Mouse (Mus musculus): ENCODE measurements around the gene Ehd4. TPM values are rescaled to one million over a fixed set of nuclear protein-coding genes. Genes with fewer than 3 reads are reported as not detected.

Ehd4 gene
- polyA plus RNA-seq, 1 experiment from 2014 or later = 27.5 TPM

DNA sequence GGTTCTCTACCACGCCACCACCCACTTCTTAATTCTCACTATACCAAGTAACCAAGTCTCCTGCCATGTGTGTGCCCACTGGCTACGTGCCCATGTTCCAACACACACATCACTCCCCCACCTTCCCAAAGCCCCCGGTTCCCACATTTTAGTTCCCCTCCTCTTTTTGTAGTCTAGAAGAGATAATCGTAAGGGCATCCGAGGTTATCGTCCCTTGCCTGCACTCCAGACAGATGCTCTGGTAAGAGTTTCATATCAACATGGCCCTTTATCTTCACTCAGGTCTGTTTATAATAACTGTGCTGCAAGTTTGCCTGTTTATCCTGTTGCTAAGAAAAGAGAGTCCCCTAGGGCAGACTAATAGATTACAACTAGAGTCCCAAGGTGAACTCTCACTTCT is 37.1 kb downstream of the Ehd4 start:
- Histone ChIP-seq H3K9me3 (replicated peaks) (no peaks in the 10 kb centered on the region), H3K27me3 (ENCODE audit: low read depth, poor library complexity, severe bottlenecking) (no peaks in the 10 kb centered on the region), H3K27ac (no peak overlapping the region), H3K4me3 (no peak overlapping the region), H3K4me1 (peaks cover 5% of the 10 kb centered on the region), H3K36me3 (no peaks in the 10 kb centered on the region)
- no peak for DNase-seq (ENCODE audit: low spot score)
- 95% methylated on average over 6 of the region's 6 CpGs for WGBS

DNA sequence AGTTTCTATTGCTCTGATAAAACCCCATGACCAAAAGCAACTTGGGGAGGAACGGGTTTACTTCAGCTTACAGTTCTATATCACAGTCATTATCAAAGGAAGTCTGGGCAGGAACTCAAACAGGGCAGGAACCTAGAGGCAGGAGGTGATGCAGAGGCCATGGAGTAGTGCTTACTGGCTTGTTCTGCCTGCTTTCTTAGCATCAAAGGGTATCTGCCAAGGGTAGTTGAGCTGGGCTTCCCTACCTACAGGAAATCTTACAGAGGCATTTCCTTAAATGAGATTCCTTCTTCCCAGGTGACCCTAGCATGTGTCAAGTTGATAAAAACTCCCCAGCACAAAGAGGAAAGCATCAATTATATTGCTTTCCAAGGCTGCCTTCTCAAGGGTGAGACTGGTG is 38.0 kb downstream of the Ehd4 start:
- DNase-seq (ENCODE audit: low spot score) = no peak
- H3K27ac ChIP-seq = no peak overlapping the region
- no peaks in the 10 kb centered on the region for H3K9me3 ChIP-seq (replicated peaks)
- WGBS = 85% methylated on average over 1 of the region's 1 CpGs
- H3K27me3 ChIP-seq (ENCODE audit: low read depth, poor library complexity, severe bottlenecking) = no peaks in the 10 kb centered on the region
- H3K4me1 ChIP-seq = no peaks in the 10 kb centered on the region
- no peaks in the 10 kb centered on the region for H3K36me3 ChIP-seq
- no peak overlapping the region for H3K4me3 ChIP-seq

DNA sequence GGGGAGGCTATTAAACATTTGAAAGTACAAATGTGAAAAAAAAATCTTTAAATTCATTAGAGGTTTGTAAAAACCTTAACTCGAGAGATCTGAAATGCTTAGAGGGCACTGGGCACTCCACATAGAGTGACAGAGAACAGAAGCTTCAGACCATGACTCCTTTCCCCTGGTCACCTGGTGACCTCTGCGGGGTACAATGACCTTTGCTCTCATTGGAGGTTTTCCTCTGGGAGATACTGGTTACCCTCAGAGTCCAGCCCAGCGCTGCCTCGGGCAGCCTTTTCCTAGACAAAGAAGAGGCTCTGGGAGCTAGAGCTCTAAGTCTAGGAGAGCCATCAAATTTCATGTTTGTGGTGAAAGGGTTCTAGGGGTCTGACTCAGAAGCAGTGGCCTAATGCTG is 39.4 kb downstream of the Ehd4 start:
- Histone ChIP-seq H3K4me3 (no peak overlapping the region), H3K9me3 (replicated peaks) (no peaks in the 10 kb centered on the region), H3K27me3 (ENCODE audit: low read depth, poor library complexity, severe bottlenecking) (no peaks in the 10 kb centered on the region), H3K27ac (no peak overlapping the region), H3K36me3 (no peaks in the 10 kb centered on the region), H3K4me1 (no peaks in the 10 kb centered on the region)
- WGBS = 76% methylated on average over 4 of the region's 4 CpGs
- no peak for DNase-seq (ENCODE audit: low spot score)

DNA sequence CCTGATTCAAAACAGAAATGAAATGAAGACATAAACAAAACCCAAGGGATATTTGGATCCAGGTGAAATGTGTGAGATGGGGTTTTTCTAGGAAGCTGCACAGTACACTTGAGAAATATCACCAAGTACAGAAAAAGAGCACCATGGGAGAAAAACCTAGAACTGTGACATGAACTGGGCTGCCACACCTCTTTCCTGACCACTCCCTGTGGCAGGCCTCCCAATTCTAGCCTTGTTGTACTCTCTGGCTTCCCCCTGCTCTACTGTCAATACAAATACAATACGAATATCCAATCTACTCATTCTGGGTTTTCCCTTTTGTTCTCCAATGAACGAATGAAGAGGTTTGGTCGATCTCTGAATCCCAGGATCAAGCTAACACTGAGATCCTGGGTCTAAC is 40.4 kb downstream of the Ehd4 start:
- no peak overlapping the region for H3K27ac ChIP-seq
- no peak overlapping the region for H3K4me3 ChIP-seq
- no peak for DNase-seq (ENCODE audit: low spot score)
- WGBS = 94% methylated on average over 3 of the region's 3 CpGs
- no peaks in the 10 kb centered on the region for H3K36me3 ChIP-seq
- no peaks in the 10 kb centered on the region for H3K9me3 ChIP-seq (replicated peaks)
- H3K27me3 ChIP-seq (ENCODE audit: low read depth, poor library complexity, severe bottlenecking) = no peaks in the 10 kb centered on the region
- no peaks in the 10 kb centered on the region for H3K4me1 ChIP-seq

DNA sequence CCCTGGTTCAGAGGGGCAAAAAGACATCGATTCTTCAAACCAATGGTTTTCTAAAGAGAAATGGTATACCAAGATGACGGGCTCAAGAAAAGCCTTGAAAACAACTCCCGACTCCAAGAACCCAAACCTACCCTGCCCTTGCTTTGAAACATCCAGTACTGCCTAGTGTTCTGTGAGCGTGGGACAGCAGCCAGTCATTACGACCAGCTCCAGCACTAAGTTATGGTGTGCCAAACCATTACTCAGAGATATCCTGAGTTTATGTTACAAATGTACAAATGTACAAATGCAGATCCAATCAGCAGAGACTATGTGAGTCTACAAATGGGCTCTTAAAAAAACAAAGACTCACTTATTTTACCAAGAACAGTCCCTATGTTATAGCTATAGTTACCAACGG is 40.9 kb downstream of the Ehd4 start:
- no peak for DNase-seq (ENCODE audit: low spot score)
- 91% methylated on average over 6 of the region's 6 CpGs for WGBS
- no peaks in the 10 kb centered on the region for H3K4me1 ChIP-seq
- no peaks in the 10 kb centered on the region for H3K36me3 ChIP-seq
- no peaks in the 10 kb centered on the region for H3K27me3 ChIP-seq (ENCODE audit: low read depth, poor library complexity, severe bottlenecking)
- H3K27ac ChIP-seq = no peak overlapping the region
- H3K9me3 ChIP-seq (replicated peaks) = no peaks in the 10 kb centered on the region
- H3K4me3 ChIP-seq = no peak overlapping the region

DNA sequence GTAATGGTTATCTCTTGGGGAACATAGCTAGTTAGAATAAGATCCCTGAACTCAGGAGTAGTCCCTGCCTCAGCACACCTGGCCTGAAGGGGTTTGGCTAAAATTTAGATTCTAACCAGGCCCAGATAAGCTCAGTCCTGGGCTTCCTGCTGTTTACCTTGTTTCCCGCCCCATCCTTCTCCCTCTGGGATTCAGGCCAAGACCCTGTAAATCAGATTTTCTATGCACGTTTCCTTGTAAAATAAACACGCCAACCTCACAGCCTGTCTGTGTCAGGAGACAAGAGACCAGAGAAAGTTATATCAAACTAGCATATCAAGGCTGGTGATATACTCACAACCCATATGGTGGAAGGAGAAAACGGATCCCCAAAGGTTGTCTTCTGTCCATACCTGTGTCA is 42.8 kb downstream of the Ehd4 start:
- 89% methylated on average over 4 of the region's 4 CpGs for WGBS
- Histone ChIP-seq H3K4me3 (no peak overlapping the region), H3K9me3 (replicated peaks) (no peaks in the 10 kb centered on the region), H3K4me1 (no peaks in the 10 kb centered on the region), H3K36me3 (no peaks in the 10 kb centered on the region), H3K27me3 (ENCODE audit: low read depth, poor library complexity, severe bottlenecking) (no peaks in the 10 kb centered on the region), H3K27ac (no peak overlapping the region)
- DNase-seq (ENCODE audit: low spot score) = no peak

DNA sequence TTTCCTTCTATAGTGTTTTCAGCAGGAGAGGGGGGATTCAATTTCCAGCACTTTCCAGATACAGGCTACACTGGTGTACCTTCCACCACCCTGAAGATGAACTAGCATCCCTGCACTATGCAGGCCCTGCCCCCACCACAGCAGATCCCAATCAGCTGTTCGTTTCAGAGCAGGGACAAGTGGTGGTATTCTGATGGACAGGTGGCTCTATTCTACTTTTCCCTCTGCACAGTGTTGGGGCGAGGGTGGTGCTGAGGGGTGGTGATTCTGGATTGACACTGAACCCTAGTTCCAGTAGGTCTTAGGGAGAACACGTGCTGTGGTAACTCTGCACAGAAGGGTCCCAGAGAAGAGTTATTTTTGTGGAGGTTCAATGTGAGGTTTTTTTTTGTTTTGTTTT is 43.2 kb downstream of the Ehd4 start:
- no peak for DNase-seq (ENCODE audit: low spot score)
- WGBS = 87% methylated on average over 3 of the region's 3 CpGs
- H3K4me3 ChIP-seq = no peak overlapping the region
- H3K27me3 ChIP-seq (ENCODE audit: low read depth, poor library complexity, severe bottlenecking) = no peaks in the 10 kb centered on the region
- H3K4me1 ChIP-seq = no peaks in the 10 kb centered on the region
- H3K9me3 ChIP-seq (replicated peaks) = no peaks in the 10 kb centered on the region
- H3K36me3 ChIP-seq = no peaks in the 10 kb centered on the region
- H3K27ac ChIP-seq = no peak overlapping the region

DNA sequence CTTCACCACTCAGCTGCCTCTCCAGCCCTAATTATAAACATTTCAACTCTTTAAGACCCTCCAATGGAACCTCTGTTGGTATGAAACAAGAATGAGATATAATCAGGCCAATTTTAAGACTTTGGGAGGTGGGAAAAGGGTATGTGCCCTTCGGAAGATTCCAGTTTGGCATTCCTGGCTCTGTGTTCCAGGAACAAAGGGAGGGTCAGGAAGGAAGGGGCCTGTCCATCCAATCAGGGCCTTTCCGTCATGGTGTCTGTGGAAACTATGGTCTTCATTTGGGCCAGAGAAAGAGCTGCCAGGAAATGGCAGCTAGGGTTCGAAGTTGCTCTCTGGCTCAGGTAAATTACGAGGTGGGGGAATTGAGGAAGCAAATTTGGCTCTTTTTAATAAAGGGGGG is 46.3 kb downstream of the Ehd4 start:
- no peaks in the 10 kb centered on the region for H3K36me3 ChIP-seq
- no peak overlapping the region for H3K4me3 ChIP-seq
- no peak for DNase-seq (ENCODE audit: low spot score)
- H3K27me3 ChIP-seq (ENCODE audit: low read depth, poor library complexity, severe bottlenecking) = no peaks in the 10 kb centered on the region
- 92% methylated on average over 4 of the region's 4 CpGs for WGBS
- no peak overlapping the region for H3K27ac ChIP-seq
- H3K9me3 ChIP-seq (replicated peaks) = no peaks in the 10 kb centered on the region
- H3K4me1 ChIP-seq = peaks cover under 1% of the 10 kb centered on the region; the same call in 1 of the 2 replicates

DNA sequence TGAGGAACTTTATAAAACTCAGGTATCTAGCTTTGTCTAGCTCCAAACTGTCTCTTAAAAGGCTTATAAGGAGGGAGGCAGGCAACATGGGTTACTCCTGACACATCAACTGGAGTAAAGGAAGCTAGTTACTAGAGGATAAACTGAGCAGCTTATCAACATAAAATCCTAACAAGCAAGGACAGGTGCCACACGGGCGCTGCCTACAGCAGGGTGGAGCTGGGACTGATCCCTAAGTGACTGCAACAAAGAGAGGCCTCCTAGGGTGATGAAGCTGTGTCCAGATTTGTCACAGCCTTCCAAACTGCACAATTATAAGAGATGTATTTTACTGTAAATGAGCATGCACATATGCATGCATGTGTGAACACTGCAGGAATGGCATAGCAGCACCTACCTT is 47.0 kb downstream of the Ehd4 start:
- Histone ChIP-seq H3K9me3 (replicated peaks) (no peaks in the 10 kb centered on the region), H3K36me3 (no peaks in the 10 kb centered on the region), H3K27ac (no peak overlapping the region), H3K4me1 (peaks cover 4% of the 10 kb centered on the region; the same call in 1 of the 2 replicates), H3K4me3 (no peak overlapping the region), H3K27me3 (ENCODE audit: low read depth, poor library complexity, severe bottlenecking) (no peaks in the 10 kb centered on the region)
- no peak for DNase-seq (ENCODE audit: low spot score)
- WGBS = 92% methylated on average over 2 of the region's 2 CpGs

DNA sequence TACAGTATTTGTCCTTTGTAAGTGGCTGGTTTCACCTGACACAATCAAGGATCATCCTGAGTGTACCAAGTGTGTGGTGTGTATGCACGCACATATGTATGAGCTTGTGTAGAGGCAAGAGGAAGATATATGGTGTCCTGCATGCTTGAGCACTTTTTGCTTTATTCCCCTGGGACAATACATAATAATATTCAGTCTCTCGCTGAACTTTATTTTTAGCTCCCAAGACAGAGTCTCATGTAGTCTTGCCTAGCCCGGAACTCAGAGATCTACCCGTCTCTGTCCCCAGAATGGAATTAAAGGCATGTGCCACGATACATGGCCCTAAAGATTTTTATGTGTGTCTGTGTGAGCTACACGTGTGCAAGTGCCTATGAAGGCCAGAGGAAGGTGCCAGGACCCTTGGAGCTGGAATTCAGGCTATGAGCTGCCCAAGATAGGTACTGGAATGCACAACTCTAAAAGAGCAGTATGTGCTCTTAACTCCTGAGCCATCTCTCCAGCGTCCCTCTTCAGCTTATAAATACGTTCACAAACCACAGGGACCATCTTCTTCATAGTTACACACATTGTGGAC is 47.9 kb downstream of the Ehd4 start:
- 91% methylated on average over 8 of the region's 8 CpGs for WGBS
- no peak overlapping the region for H3K4me3 ChIP-seq
- no peak overlapping the region for H3K27ac ChIP-seq
- DNase-seq (ENCODE audit: low spot score) = no peak
- peaks cover 7% of the 10 kb centered on the region; the same call in 1 of the 2 replicates for H3K4me1 ChIP-seq
- H3K27me3 ChIP-seq (ENCODE audit: low read depth, poor library complexity, severe bottlenecking) = no peaks in the 10 kb centered on the region
- no peaks in the 10 kb centered on the region for H3K9me3 ChIP-seq (replicated peaks)
- 0 out of 2 replicates have a peak, but pooled peaks cover 2% of the 10 kb centered on the region for H3K36me3 ChIP-seq

DNA sequence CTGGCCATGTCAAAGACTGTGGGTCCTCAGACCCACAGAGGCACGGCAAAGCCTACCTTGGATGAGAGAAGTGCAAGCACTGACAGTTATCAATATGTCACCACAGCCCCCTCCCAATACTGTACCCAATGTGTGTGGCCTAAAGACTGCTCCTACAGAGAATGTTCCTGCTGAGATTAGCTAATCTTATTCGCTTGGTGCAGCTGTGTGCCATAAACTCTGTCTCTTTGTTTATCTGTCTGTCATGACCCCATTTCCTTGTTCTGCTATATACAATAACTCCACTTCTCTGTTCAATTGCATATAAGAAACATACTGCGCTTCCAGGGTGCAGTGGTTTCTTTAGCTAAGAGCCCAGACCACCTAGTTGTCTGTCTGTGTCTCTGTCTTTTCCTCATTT is 48.5 kb downstream of the Ehd4 start:
- no peaks in the 10 kb centered on the region for H3K9me3 ChIP-seq (replicated peaks)
- no peak for DNase-seq (ENCODE audit: low spot score)
- WGBS = 85% methylated on average over 3 of the region's 3 CpGs
- 0 out of 2 replicates have a peak, but pooled peaks cover 5% of the 10 kb centered on the region for H3K36me3 ChIP-seq
- no peaks in the 10 kb centered on the region for H3K27me3 ChIP-seq (ENCODE audit: low read depth, poor library complexity, severe bottlenecking)
- no peak overlapping the region for H3K27ac ChIP-seq
- H3K4me3 ChIP-seq = no peak overlapping the region
- H3K4me1 ChIP-seq = peaks cover 7% of the 10 kb centered on the region; the same call in 1 of the 2 replicates

DNA sequence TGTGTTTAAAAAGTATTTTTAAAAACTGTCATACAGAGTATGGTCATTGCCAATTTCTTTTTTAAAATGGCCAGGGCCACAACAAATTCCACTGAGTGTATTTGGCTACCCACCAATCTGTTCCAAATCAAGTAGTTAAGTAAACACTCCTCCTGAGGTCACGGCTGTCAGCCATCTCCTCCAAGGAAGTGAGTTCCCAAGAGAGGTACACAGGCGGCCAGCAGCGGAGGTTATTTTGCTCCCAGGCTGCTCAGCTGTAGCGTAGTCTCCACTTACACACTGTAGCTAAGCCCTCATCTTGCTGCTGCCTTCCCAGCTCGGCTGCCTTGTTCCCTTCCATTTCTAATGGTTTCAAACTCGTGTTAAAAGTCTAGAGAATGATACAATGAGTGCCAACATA is 51.5 kb downstream of the Ehd4 start:
- DNase-seq (ENCODE audit: low spot score) = no peak
- 56% methylated on average over 6 of the region's 6 CpGs for WGBS
- no peak overlapping the region for H3K27ac ChIP-seq
- no peaks in the 10 kb centered on the region for H3K27me3 ChIP-seq (ENCODE audit: low read depth, poor library complexity, severe bottlenecking)
- H3K9me3 ChIP-seq (replicated peaks) = no peaks in the 10 kb centered on the region
- H3K4me1 ChIP-seq = peaks cover 7% of the 10 kb centered on the region; the same call in 1 of the 2 replicates
- 0 out of 2 replicates have a peak, but pooled peaks cover 8% of the 10 kb centered on the region for H3K36me3 ChIP-seq
- no peak overlapping the region for H3K4me3 ChIP-seq

DNA sequence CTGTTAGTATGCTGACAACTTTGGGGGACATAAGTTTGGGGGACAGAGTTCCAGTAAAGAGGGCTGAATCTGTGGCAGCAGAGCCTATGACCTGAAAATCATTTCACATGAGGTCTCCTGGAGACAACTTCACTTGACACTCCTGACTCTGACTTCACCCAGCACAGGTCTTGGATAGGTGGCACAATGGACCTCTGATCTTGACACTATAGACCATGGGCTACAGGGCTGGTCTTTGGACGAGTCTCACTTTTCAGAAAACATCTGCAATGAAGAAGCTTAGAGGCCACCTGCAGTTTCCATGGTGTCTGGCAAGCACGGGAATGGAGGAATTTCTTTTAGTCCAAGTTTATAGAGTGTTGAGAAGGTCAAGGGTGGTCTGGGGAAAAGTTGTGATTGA is 52.0 kb downstream of the Ehd4 start:
- no peak for DNase-seq (ENCODE audit: low spot score)
- 0 out of 2 replicates have a peak, but pooled peaks cover 8% of the 10 kb centered on the region for H3K36me3 ChIP-seq
- peaks cover 7% of the 10 kb centered on the region; the same call in 1 of the 2 replicates for H3K4me1 ChIP-seq
- no peak overlapping the region for H3K27ac ChIP-seq
- WGBS = 69% methylated on average over 2 of the region's 2 CpGs
- H3K4me3 ChIP-seq = no peak overlapping the region
- no peaks in the 10 kb centered on the region for H3K9me3 ChIP-seq (replicated peaks)
- no peaks in the 10 kb centered on the region for H3K27me3 ChIP-seq (ENCODE audit: low read depth, poor library complexity, severe bottlenecking)

DNA sequence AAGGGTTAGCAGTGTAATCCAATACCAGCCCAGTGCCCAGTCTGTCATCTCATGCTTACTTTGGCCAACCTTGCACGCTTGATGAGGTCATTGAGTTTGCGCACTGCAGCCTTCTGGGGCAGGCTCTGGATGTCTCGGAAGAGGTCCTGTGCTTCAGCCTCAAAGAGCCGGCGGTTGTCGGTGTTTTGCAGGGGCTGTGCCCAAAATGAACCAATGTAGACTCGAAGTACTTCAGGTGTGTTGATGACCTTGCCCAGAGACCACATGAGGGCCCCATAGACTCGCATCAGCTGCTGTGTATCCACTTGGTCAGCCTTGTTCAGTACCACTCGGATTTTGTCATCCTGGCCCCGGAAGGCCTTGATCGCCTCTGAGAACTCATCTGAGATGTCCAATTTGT is 52.4 kb downstream of the Ehd4 start:
- H3K36me3 ChIP-seq = 0 out of 2 replicates have a peak, but pooled peaks cover 8% of the 10 kb centered on the region

More for the DNA sequence above, 52.4 kb downstream of the Ehd4 start:
- Histone ChIP-seq H3K4me1 (peaks cover 7% of the 10 kb centered on the region; the same call in 1 of the 2 replicates), H3K9me3 (replicated peaks) (no peaks in the 10 kb centered on the region), H3K27ac (no peak overlapping the region), H3K27me3 (ENCODE audit: low read depth, poor library complexity, severe bottlenecking) (no peaks in the 10 kb centered on the region), H3K4me3 (no peak overlapping the region)
- DNase-seq (ENCODE audit: low spot score) = no peak
- WGBS = 93% methylated on average over 11 of the region's 11 CpGs
